Mouse (Mus musculus) kidney, adult 18-20 months (tissue): ENCODE measurements around the gene Vamp2.

Experiments
- DNase-seq: peaks from one replicate; pipeline ENCODE4 v3.0.0; 2021

Vamp2 gene

DNA sequence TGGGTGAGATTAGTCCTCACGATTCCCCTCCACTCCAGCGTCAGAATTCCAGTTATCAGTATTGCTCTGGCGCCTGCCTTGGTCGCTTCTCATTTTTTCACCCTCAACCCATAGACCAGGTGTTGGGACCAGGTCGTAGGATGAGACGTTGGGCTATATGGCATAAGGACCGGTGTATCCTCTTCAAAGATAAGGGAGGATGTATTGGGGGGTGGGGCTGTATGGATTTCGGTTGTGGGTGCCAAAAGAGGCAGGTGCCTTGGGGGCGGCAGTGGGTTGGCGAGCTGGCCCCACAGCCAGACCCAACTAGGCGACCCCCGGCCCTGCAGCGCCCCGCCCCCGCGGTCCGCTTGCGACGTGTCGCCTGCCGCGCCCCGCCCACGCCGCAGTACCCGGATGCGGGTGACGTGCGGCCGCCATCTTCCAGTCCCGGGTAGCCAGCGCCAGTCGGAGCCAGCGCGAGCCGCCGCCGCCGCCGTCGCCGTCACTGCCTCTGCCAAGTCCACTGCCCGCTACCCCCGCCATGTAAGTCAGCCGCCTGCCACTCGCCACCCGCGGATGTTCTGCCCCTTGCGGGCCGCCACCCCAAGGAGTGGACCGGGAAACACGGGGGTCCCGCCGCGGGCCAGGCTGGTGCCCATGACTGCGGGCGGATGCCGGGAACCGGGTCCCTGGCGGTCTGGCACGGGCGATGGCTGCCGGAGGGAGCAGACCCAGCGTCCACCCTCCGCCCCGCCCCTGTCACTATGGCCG lies at the start of gene Vamp2:
TSS of gene Vamp2 (plus strand) at position 388 of the 753 bp plus-strand sequence.
- peak; percentile 94 for DNase-seq

DNA sequence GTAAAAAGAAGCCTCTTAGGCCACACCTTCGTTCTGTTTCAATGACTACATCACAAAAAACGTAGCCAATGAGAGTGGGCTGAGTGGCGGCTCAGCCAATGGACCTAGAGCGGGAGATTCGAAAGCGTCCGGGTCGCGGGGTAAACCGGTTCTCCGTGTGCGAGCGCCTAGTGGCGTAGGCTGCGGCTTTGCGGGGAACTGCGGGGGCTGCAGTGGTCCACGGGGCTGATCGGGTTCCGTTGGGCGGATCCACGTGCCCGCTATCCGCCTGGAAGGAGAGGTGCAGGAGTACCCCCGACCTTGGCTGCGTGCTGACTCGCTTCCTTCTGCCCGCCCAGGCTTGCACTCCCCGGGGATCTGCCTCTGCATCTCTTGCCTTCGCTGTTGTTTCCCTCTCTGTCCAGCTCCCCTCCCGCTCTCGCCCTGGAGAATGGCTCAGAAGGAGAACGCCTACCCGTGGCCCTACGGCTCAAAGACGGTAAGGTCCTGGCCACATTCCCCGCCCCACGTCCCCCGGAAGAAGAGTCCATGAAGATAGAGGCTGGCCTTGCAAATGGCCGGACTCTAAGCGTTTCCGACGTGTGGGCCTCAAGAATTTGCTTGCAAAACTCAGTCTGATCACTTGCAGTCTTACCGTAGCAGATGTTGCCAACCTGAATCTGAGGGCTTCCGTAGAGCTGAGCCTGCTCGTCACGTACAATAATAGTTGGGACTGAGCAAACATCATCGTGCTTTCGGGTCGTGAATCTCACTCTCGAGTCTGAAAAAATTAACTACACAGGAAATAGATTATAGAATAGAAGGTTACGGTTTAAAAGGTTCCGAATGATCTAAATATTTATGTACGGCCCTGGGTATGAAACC lies 42.5 kb upstream of the Vamp2 start, which contains the start of gene Aurkb:
TSS of gene Aurkb (plus strand) at position 117 of the 864 bp plus-strand sequence.
- peak; percentile 74 for DNase-seq

DNA sequence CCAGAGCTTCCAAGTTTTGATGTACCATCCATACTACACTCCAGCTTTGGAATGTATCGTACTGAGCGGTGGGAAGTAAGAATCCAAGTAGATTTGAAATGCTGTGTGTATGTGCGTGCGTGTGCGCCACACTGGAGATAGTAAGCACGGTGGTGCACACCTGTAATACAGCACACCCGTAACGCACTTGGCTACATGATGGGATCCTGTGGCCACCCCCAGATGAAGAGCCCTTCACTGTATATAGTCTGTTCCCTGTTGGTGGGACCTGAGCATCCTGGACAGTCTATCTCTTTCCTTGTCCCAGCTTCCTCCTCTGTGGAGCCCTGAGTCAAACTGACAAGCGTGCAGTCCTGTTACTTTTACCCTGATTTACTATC lies 41.9 kb upstream of the Vamp2 start:
- no peak for DNase-seq

DNA sequence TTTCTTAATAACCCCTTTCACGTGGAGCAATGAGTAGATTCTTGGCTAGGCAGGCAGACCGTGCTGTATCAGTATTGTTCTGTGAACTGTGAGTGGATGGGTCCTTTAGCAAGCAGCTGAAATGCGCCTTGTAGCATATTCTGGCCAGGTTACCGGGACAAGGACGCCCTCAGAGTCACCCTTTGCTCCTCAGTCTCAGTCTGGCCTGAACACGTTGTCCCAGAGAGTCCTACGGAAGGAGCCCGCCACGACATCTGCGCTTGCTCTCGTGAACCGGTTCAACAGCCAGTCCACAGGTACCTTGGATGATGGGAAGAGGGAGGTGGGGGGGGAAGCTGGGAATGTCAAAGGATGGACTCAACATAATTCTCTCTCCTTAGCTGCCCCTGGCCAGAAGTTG lies 40.7 kb upstream of the Vamp2 start:
- DNase-seq: no peak

DNA sequence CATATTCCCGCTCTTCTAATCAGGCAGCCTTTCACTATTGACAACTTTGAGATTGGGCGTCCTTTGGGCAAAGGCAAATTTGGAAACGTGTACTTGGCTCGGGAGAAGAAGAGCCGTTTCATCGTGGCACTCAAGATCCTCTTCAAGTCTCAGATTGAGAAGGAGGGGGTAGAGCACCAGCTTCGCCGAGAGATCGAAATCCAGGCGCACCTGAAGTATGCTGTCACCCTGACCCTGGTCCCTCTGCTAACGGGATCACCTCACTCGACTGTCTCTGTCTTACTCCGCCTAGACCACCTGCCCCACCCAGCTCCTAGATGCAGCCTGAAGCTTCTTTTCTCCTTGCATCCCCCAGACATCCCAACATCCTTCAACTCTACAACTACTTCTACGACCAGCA lies 40.1 kb upstream of the Vamp2 start:
- no peak for DNase-seq

DNA sequence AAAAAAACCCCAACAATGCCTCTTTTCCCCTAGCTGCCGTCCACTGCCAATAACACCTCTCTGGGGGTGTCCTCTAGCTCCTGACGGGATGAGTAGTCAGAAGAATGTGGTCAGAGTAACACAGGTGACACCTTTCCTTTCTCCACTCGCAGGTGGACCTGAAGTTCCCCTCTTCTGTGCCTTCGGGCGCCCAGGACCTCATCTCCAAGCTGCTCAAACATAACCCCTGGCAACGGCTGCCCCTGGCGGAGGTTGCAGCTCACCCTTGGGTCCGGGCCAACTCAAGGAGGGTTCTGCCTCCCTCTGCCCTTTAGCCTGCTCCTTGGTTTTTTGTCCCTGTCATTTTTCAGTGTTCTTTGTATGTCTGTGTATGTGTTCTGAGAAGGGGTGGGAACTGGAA lies 37.5 kb upstream of the Vamp2 start:
- DNase-seq: no peak

DNA sequence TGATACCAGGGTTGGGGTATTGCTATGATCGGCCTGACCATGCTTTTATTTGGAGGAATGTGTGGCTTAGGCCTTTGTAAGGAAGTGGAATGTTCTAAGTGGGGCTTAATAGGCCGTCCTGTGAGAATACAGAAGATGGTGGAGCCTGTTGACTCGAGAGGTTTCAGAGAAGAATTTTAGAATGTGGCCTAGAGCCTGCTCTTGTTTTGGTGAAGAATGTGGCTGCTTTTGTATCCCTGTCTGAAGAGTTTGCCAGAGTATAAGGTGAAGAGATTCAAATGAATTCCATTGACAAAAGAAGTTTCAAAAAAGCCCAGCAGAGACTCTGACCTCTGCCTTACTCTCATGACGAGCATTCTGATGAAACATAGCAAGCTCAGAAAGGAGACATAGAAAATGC lies 36.5 kb upstream of the Vamp2 start:
- no peak for DNase-seq

DNA sequence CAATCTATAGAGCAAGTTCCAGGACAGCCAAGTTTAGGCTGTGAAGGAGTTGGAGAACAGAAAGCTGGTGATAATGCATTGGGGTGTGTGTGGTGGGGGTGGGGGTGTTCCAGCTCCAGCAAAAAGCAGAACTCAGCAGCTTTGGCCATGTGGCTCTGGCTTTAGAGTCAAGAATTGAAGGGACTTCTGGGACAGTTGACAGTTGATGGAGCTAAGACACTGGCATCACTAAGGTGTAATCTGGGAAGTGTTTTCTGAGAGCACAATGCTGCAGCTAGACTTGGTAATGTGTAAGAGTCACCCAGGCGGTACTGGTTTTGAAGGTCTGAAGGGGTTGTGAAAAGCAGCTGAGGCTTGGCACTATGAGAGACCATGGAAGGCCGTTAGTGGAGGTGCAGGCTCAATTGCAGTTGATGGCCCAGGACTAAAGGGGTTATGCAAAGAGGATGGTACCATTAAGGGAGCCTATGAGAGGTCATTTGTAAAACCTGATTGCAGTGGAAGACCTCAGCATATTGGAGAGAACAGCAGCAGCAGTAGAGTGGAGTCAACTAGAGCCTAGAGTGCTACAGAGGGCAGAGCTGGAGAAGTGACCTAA lies 35.4 kb upstream of the Vamp2 start:
- no peak for DNase-seq

DNA sequence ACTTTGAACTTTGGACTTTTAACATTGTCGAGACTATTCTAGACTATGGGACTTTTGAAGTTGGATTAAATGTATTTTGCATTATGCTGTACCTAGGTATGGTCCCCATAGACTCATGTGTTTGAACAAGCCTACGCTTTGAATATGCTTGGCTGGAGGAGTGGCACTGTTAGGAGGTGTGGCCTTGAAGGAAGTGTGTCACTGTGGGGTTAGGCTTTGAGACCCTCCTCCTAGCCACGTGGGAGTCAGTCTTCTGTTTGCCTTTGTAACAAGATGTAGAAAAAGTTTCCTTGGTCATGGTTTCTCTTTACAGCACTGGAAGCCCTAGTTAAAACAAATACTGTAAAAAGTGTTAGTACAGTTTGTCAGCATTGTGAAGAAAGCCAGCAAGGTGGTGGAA lies 34.4 kb upstream of the Vamp2 start:
- no peak for DNase-seq

DNA sequence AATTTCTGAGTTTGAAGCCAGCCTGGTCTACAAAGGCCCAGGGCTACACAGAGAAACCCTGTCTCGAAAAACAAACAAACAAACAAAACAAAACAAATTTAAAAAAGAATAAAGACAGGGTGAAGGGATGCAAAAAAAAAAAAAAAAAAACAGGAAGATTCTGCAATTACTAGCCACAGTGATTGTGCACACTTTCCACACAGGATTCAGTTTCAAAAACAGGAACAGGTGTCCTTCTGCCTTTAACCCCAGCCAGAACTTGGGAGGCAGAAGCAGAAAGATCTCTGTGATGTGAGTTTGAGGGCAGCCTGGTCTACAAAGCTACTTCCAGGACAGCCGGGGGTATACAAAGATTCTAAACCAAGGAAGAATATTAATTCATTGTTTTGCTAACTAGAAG lies 30.0 kb upstream of the Vamp2 start:
- no peak for DNase-seq

DNA sequence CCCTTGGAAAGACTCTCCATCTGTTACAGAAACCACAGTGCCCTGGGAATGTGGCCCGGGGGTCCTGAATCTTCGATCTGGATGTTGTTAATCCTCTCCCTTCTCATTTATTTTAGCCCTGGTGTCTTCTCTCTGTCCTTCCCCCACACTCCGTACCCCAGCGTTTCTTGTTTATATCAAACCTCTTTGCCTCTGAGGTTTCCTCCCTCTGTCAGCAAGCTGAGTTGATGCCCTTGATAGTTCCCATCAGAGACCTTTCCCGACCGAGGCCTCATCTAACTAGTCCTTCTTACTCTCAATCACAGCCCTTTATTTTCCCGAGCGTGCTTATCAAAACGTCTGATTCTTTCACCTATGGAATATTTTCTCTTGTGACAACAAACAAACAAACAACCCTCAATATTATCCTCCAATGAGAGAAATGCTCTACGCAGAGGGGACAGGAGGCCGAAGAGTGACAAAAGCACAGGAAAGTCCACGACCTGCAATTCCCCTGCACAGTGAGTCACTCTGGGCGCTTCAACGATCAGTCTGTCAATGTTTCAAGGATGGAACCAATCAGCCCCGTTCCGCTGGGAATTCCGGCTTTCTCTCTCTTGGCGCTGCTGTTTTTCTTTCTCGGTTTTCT lies 29.4 kb upstream of the Vamp2 start:
- DNase-seq: no peak

DNA sequence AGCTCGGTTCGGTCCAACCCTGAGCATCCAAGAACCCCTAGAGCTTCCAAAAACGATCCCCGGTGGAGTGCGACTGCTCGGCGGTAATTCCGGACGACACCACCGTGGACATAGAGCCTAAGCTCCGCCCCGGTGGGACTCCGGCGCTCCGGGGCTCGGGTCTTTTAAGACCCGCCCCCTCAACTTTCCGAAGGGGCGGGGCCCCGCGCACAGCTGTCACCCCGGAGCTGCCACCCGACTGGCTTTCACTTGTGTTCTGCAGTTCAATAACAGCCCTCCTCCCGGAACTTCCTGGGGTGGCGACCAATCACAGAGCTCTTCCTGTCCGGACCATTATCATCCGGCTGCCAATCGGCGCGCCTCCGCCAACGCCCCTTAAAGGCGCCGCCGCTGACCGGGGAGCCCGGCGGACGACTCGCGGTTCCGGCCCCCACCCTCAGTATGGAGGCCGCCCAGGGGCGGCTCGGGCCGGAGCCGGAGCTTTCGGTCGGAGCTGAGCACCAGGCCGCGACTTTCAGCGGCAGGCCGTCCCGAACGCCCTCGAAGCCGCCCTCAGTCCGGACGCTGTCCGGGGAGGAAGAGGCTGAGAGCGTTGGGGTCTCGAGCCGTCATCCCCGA lies 28.8 kb upstream of the Vamp2 start, which contains the start of gene Borcs6:
TSS of gene Borcs6 (plus strand) at position 361 of the 618 bp plus-strand sequence.
- peak; percentile 94 for DNase-seq

DNA sequence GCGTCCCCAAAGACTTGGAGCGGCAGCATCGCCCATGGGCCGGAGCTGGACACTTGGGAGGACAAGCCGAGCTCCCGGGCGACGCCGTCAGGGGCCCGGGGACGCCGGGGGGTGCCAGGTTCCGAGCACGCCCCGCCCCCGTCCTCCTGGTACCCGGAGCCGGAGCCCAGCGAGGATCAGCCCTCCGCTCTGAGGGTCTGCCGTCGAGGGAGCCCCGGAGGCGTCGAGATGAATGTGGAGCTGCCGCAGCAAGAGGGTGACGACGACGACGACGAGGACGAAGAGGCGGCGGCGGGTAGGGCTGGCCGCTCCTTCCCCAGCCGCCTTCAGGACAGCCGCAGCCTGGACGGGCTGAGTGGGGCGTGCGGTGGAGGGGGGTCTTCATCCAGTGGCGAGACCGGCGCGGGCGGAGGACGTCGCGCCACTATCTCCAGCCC lies 28.3 kb upstream of the Vamp2 start:
- no peak for DNase-seq

DNA sequence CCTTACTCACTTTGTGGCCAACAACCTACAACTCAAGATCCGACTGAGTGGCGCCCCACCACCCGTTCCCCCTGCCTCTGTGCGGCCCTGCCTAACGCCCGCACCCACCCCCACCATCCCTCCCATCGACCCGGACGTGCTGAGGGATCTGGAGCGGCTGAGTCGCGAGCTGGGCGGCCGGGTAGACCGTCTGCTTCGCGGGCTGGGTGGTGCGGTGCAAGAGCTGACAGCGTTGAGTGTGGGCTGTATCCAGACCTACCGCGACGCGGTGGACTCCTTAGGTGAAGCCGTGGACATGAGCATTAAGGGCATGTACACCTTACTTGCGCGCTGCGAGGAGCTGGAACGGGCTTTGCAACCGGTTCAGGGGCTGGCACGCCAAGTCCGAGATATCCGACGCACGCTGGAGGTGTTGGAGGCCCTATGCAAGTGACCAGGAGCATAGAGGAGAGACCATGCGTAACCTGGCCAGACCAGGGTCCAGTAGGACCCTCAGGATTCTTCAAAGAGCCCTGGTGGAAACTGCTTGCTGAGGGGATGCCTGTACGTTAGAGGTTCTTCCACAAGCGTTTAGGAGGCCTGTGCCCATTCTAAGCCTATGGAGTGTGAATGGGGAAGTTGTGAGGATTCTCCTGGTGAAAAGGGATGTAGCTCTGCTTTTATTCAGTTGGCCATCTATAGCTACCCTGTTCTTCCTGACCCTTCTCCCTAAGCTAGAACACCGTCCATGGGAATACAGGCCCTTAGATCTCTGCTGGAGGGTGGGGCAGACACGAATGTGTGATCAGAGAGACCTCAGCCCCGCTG lies 27.6 kb upstream of the Vamp2 start:
- peak; percentile 54 for DNase-seq

DNA sequence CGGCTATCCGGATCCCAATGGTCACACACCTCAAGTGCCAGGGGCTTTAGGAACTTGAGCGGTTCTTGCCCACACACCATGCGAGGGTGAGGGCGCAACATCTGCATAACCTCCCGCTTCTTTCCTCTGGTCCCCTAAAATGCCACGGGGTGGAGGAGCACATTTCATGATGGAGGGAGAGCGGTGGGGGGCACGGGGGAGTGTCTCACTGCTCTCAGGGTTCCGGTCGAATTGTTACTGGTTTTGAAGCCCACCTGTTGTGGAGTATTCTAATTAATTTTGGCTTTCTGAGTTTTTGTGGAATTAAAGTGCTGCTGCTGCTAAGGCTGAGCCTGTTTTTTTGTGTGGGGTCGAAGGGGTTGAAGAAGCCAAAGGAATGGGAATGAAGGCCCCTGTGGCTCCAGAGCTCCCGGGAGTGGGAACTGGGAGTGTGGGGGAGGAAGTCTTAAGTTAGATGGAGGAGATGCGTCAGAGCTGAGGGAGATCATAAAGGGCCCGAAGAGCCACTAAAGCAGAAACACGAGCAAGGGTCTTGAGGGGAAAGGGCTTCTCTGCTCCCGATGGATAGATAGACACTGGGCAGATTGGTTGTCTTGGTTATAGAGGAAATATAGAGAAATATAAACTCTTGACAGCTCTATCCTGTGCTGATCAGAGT lies 26.9 kb upstream of the Vamp2 start:
- no peak for DNase-seq

DNA sequence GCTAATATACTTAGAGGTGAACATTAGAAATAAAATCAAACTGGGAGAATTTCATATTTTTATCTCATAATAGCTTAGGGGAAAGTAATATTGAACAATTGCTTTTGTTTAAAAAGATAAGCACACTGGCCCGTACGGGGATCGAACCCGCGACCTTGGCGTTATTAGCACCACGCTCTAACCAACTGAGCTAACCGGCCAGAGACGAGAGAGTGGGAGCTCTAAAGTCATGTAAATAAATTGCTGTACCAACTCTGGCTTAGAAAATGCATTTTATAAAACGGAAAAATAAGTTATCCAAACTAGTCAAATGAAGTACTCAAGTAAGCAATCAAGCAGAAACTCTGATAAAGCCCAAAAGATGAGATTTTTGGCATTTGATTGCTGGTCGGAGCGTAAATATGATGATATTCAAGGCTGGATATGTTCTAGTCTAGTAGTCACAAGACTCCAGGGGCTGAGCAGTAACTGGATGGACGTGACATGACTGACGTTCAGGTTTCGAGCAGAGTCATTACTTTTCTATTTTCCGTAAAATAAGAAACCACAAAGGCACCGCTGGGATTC lies 26.0 kb upstream of the Vamp2 start:
- peak; percentile 87 for DNase-seq

DNA sequence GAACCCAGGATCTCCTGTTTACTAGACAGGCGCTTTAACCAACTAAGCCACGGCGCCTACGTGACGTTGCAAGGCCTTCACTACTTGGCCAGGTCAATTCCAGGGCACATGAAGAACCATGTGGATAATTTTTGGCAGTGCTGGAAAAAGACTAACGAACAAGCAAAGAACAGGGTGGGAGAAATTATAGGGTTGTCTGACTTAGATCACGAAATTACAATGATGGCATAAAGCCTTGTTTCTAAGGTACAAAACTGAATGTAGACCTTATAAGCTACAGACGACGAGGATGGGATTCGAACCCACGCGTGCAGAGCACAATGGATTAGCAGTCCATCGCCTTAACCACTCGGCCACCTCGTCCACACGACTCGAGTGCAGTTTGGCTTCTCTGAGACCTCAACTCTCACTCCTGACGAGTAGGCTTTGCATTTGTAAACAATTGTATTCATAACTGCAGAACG lies 25.5 kb upstream of the Vamp2 start:
- peak; percentile 99 for DNase-seq

DNA sequence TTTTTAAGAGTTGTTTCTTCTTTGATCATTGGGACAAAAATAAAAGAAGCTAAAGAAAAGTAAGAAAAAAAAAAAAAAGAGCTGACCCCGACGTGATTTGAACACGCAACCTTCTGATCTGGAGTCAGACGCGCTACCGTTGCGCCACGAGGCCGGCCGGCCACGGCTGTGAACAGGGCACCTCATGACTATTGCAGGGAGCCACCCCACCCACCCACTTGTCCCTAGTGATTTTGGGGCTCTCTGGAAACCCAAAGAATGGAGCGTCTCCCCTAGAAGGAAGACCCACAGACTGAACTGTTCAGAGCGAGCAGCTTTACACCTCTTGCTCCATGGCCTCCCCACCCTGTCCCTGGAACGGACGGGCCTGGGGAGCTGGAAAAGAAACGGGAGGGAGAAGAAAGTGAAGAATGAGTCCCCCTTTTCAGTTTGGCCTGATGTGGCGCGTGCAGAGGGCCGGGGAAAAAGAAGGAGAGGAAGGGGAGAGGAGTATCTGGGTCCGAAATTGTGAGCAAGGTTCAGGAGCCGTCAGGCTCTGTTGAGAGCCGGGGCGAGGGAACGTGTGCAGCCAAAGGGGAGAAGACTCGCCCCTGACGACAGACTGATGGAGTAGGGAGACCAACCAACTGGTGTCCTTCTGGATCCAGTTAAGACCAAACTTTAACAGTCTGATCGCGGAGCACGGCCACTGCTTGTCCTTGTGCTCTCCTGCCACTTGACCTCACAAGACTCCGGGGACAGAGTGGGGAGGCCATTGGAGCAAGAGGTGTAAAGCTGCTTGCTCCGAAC lies 24.7 kb upstream of the Vamp2 start:
- peak; percentile 82 for DNase-seq

DNA sequence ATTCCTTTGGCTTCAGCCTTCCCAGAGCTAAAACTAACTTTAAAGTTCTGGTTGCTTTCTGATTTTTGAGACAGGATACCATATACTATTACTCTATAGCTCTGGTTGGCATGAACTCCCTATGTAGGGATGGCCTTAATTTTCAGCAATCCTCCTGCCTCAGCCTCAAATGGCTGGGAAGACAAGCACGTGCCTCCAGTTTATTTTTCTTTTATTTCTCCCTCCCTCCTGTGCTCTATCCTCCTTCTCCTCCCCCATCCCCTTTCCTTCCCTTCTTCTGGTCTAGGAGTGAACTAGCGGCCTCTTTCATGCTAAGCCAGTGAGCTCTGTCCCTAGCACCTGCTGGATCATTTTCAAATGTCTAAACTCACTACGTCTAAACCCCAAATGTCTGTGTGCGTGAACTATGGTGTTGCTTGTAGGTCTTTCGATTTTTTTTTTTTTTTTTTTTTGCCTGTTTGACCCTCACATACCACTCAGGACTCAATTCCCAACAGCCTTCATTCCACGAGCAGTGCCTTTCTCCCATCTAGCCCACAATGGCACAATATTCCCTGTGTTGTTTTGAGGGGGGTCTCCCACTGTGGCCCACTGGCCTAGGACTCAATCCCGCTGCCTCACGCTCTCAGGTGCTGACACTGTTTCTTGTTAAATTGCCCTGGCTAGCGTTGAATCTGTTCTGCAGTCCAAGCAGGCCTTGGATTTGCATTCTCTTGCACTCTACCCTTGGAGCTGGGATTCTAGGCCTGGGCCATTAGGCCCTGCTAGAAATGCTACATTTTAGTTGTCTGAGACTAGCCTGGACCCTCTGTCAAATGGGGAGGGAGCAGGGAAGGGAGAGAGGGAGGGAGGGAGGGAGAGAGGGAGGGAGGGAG lies 23.8 kb upstream of the Vamp2 start:
- no peak for DNase-seq
